Mouse (Mus musculus) right cerebral cortex, adult 2 months (tissue): ENCODE results near the gene Cables2.

ENCODE experiments used
- DNase-seq, 2 experiments: peaks; one replicate each; pipeline ENCODE4 v3.0.0; 2021 to 2022; ENCODE audit warnings: low spot score in 2 of 2

Gene Cables2

GRCm38 (mm10) chr2:180225762-180226378 is 47.4 kb downstream of the Cables2 start, which contains the start of gene Lama5:
TSS of gene Lama5 (minus strand) at chr2:180225859.
- no peak for DNase-seq

DNA sequence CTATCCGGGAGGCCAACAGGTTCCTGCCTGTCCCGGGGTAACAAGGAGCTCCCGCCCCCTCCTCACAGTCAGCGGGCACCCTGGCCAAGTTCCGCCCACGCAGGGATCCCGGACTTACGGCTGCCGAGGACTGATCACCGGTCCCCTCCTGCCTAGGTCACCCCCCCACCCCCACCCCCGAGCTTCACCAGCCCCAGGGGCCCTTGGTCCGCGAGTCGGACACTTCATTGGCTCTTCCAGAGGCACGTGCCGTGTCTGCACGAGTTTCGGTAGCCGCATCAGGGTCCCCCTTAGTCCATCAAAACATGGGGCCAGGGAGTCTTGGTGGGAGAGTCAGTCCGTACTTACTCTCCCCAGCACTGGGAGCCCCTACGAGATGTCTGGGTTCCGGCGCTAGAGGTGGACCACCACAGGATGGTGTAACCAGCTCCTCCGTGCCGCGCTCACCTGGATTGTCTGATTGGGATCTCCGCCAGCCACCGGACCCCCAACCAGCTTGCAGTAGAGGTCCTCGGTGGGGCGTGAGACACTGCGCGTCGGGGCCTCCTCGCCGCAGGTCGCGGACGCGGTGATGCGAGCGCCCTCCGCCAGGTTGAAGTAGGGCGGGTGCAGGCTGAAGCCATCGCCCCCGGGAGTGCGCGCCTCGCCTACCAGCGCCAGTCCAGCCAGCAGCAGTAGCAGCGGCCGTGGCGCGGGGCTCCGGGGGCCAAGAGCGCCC is 48.1 kb downstream of the Cables2 start:
- DNase-seq = no peak

- no peak for DNase-seq
Observed at GRCm38 (mm10) chr2:180224647-180225043, 48.7 kb downstream of the Cables2 start.

DNA sequence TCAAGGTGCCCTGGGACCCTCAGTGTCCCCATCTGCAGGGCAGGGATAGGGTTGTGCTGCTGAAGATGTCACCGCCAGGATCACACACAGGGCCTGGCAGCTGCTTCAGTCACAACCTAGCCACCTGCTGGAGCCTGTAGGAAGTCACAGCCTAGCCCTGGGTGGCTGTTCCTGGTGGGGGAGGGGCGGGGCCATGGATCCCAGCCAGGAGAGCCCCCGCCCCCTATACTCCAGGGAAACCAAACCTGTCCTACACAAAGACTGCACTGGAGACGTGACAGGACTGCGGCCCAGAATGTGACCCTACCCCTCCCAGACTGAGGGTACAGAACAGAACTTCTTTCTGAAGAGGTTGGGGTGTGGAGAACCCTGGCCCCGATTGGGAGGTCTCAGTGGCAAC is 51.0 kb downstream of the Cables2 start:
- no peak for DNase-seq

- DNase-seq = no peak
Observed at GRCm38 (mm10) chr2:180221051-180221450, 52.2 kb downstream of the Cables2 start.

- DNase-seq = no peak
Observed at GRCm38 (mm10) chr2:180220165-180220564, 53.1 kb downstream of the Cables2 start.

- no peak for DNase-seq
Observed at GRCm38 (mm10) chr2:180219145-180219943, 54.0 kb downstream of the Cables2 start.

DNA sequence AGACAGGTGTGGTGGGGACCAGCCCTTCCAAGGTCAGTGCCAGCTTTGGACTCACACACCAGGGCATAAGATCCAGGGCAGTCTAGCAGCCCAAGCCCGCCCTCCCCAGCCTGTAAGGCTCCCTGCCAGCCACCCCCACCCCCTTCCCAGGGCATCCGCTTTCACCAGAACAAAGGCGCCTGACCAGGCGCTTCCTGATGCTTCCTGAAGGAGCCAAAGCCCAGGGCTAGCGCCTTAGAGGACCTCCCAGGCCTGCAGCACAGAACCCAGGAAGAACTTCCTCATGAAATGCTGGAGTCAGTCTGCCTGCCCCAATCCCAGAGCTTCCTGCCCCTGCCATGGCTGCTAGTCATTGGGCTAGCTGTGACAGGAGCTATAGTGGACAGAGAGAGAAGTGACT is 54.6 kb downstream of the Cables2 start:
- no peak for DNase-seq

DNA sequence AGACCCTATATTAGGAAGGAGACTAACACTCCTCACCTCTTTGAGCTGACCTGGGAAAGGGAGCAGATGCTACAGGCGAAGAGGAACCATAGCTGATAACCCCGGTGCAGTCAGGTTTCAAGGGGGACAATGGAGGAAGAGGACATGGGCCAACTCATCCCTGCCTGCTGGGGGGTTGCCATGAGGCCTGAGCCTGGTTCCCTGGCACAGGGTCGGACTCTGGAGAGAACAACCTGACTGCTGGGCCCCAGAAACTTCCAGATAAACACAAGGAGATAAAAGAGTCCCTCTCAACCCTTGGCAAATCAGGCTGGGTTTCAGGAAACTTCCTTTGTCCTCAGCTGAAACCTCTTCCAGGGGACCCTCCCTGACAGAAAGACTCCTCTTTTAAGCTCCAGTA is 55.1 kb downstream of the Cables2 start:
- DNase-seq = no peak

- DNase-seq = no peak
Observed at GRCm38 (mm10) chr2:180217587-180217986, 55.7 kb downstream of the Cables2 start.

DNA sequence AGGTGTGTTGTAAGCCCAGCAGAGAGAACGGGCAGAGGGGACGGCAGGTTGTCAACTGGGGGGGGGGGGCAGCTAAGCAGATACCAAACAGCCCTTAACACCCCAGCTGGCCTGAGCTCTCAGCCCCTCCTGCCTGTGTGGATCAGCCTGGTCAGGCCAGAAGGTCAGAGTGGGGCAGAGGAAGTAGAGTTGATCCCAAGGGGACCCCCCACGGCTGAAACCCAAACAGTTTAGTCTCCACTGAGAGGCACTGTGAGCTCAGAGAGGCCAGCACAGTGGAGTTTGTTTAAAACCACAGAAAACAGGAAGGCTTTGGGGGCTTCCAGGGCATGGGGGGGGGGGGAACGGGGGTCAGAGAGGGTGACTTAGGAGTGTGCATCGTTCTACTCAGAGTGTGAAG is 56.4 kb downstream of the Cables2 start:
- no peak for DNase-seq

- DNase-seq = no peak
Observed at GRCm38 (mm10) chr2:180215951-180216350, 57.3 kb downstream of the Cables2 start.

DNA sequence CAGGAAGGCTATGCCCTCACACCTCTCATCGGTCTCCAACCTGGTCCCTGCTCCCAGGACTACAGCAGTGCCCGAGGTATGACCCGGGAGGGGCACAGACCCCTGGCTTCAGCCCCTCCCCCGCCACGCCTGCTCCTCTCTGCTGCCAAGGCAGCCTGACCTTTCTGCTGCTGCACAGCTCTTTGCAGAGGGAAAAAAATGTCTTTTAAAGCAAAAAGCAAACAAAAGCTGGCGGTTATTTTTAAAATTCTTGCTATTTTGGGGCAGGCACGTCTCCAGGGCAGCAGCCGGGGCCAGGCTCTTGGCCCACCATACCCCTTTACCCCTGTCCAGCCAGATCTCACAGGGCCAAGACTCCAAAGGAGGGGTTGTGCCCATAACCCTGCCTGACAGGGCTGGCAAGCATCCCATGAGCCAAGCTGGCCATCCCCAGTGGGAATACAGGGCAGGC is 58.3 kb downstream of the Cables2 start:
- DNase-seq = no peak

DNA sequence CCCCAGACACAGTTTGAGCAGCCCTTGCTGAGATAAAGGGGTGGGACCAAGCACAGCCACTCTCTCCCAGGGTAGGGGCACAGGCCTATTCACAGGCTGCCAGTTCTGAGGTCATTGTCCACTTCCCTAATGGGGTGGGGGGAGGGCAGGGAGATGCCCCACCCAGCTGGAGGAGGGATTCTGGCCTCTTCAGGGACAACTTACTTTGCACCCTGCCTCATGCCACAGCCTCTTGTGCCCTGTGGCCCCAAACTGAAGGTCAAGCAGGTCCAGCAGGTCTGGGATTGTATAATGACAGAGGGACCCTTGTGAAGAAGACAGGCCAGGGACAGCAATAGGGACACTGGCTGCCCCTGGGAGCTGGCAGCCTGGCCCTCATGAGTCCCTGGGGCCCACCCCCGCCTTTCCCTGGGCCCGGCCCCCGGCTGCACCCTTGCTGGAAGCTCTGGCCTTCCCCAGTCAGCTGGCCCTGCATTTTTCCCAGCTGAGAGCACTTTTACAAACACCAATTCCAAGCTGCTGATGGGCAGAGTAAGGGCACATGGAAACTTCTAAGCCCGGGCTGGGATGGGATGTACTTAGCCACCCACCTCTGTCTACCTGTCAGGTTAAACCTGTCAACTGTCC is 58.8 kb downstream of the Cables2 start:
- DNase-seq = no peak

- DNase-seq = no peak
Observed at GRCm38 (mm10) chr2:180212255-180212654, 61.0 kb downstream of the Cables2 start.

- no peak for DNase-seq
Observed at GRCm38 (mm10) chr2:180208976-180209375, 64.3 kb downstream of the Cables2 start.
